Mouse (Mus musculus) cerebellum, adult 9-10 months (tissue): Measurements from ENCODE around the gene Gm9837.

Experiments
- DNase-seq: peaks from one replicate; pipeline ENCODE4 v3.0.0; 2022

The Gm9837 gene

GRCm38 (mm10) chr11:53469968-53470695, at the start of gene Gm9837:
Gm9837 (minus strand) TSS chr11:53470479.
- DNase-seq = peak; percentile 95

GRCm38 (mm10) chr11:53519207-53520121, 49.2 kb upstream of the Gm9837 start, which contains the start of gene Sept8:
Sept8 (plus strand) TSS chr11:53519257.
- DNase-seq = peak; percentile 80

DNA sequence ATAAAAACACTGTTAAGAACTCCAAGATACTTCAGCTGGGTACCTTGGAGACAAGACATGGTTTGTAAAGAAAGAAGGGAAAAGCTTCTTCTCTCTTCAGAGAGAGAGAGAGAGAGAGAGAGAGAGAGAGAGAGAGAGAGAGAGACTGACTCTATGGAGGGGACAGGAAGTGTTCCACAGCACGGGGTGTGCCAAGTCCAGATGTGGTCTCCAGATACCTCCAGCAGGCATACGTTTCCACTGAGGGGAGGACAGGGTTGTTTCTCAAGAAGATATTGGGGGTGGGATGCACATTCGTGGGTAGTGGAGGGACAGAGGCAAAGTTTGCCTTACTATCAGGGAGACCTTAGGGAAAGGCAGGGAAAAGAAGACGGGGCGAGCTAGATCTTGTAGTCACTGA, 48.5 kb upstream of the Gm9837 start:
- DNase-seq = no peak

- DNase-seq = no peak
Observed at GRCm38 (mm10) chr11:53516775-53517627, 46.7 kb upstream of the Gm9837 start.

GRCm38 (mm10) chr11:53510351-53510750, 40.1 kb upstream of the Gm9837 start:
- DNase-seq = no peak

GRCm38 (mm10) chr11:53508591-53508990, 38.3 kb upstream of the Gm9837 start:
- DNase-seq = no peak

DNA sequence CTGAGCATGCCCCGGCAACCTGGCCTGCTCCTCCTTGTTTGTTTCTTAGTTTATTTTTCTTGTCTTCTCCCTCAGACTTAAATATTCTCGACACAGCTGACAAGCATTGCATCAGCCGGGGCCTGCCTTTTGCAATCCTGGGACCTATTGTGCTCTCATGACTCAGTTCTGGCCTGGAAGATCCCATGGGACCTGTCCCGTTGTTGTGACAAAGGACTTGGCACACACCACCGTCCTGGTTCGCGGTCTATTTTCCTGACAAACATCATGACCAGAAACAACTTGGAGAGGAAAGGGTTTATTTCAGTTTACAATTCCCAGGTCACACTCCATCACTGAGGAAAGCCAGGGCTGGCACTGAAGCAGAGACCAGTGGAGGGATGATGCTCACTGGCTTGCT, 37.9 kb upstream of the Gm9837 start:
- DNase-seq = no peak

DNA sequence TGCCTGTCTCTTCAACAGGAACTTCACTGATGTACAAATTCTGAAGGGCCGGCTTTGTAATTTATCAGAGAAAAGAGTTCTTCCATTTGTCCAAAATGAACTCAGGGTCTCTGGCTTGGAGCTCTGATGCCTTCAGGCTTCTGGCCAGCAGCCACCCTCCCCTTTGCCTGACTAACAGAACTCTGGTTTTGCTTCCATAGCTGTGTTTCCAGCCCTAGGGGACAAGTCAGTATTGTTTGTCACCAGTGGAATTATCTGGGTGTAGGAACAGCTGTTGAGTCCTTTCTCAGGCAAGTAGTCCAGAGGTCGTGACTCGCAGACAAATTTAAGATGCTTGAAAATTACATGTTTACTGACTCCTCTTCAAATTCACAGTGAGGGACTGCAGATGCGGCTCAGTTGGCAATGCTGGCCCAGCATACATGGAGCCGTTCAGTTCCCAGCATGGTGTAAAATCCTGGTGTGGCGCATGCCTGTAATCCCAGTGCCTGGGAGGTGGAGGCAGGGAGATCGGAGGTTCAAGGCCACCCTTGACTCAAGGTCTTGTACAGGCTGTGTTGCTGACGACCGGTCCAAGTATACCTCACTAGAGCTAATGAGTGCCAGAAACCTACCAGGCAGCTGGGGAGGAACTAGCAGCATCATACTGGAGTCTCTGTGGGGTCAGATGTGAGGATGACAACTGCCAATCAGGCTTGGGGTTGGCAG, 37.0 kb upstream of the Gm9837 start:
- DNase-seq = no peak

GRCm38 (mm10) chr11:53505026-53505663, 34.9 kb upstream of the Gm9837 start:
- DNase-seq = peak; percentile 99

- DNase-seq = no peak
Observed at GRCm38 (mm10) chr11:53504376-53504775, 34.1 kb upstream of the Gm9837 start.

GRCm38 (mm10) chr11:53503738-53504137, 33.5 kb upstream of the Gm9837 start:
- DNase-seq = no peak

DNA sequence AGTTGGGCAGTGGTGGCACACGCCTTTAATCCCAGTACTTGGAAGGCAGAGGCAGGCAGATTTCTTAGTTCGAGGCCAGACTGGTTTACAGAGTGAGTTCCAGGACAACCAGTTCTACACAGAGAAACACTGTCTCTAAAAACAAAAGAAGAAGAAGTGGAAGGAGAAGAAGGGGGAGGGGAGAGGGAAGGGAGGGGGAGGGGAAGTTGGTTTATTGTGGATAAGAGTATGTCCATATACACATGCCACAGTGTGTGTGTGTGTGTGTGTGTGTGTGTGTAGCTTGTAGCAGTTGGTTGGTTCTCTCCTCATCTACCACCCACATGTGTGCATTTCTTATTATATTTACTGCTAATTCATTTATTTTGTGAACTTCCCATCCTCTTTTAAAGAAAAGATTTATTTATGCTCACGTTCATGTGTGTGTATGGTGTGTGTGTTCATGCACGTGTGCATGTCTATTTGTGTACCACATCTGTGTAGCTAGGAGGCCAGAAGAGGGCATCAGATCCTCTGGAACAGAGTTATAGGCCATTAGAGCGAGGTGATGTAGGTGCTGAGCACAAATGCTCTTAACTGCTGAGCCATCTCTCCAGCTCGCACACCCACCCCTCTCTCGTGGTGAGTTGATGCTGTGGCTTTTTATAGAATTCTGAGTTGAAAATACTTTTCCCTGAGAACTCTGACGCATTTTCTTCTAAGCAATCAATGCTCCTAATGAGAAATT, 31.9 kb upstream of the Gm9837 start:
- DNase-seq = no peak

DNA sequence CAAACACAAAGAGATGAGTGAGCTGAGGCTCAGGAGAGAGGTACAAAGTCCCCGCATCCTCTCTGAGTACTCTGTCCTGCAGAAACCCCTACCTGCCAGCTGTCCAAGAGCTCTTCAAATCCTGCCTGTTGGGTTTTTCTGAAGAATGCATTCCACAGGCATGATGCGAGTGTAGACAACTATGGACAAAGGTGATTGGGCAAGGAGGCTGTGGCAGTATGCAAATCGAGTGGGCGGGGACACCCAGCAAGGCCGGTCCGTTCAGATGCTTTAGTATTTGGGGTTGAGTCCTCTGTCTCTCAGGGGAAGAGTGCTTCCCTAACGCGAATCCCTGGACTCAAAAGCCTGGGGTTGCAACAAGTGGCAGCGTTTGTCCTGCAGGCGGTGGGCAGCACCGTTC, 30.3 kb upstream of the Gm9837 start:
- DNase-seq = no peak

DNA sequence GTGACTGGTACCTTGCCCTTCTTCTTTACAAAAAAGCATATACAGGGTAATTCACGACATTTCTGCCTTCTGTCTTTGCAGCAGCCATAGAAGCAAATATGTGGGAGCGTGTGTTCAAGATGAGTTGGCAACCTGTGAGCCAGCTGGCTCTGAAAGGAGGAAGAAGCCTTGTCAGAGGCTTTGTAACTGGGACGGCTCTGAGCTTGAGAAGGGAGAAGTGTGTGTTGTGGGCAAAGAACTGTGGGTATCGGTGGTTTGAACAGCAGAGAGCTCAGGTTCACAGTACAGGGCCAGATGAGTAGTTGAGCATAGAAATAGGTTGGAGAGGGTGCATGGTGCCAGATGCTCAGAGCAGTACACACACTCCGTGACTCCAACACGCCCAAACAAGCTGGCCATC, 26.7 kb upstream of the Gm9837 start:
- DNase-seq = no peak

DNA sequence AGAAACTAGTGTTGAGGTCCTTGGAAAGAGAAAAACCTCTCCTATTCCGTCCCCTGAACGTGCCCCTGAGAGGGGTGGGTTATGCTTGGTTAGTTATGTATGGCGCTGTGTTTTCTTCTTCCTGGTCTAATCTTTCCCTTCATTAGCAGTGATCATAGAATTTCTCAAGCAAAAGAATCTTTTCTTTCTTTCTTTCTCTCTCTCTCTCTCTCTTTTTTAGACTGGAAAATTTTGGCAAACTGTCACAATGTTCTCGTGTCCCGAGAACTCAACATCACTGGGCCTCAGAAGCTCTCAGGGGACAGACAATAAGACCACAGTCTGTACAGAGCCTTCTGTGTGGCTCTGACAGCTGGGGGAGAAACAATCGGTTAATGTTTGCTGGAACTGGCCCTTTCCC, 25.1 kb upstream of the Gm9837 start:
- no peak for DNase-seq

DNA sequence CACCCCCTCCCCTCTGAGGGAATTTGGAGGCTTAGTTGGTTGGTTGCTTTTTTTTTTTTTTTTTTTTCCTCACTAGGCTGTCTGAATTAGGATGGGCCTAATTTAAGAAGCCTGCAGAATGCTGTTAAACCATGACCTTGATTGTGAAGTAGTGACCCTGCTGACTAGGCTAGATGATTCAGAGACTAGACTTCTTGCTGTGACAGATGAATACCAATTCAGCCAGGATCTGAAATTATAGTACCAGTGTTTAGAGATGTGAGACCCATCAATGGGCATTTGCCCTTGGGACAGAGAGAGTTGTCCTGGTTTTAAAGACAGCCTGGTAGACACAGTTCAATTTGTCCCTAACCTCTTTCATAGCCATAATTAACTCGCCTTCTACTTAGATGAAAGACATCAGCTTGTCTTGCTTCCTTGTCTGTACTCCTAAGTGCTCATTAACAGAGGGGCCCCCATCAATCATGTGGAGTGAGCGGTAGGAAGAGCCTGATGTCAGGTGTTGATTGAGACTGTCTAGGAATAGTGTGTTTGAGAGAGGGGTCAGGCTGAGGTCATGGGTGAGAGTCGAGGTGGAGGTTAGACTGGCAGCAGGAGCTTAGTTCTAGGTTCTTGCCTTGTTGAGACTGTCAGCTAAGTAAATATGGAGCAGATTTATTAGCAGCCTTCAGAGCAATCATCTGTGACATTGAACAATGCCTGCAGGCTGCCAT, 23.1 kb upstream of the Gm9837 start:
- DNase-seq = no peak

- no peak for DNase-seq
Observed at GRCm38 (mm10) chr11:53491954-53492401, 21.7 kb upstream of the Gm9837 start.

- DNase-seq = no peak
Observed at GRCm38 (mm10) chr11:53489421-53489820, 19.1 kb upstream of the Gm9837 start.

GRCm38 (mm10) chr11:53489007-53489406, 18.7 kb upstream of the Gm9837 start:
- DNase-seq = no peak
